Mouse (Mus musculus) heart, adult 11 months (tissue): Measurements from ENCODE around the gene Shq1.
A peak's percentile ranks its signal among the peaks of the same experiment; 100 is the strongest.

Experiments used
- DNase-seq: peaks from one replicate; pipeline ENCODE4 v3.0.0; 2022

The Shq1 gene

GRCm38 (mm10) chr6:100670880-100671344 is at the start of gene Shq1:
TSS of gene Shq1 (minus strand) at chr6:100671157.
- DNase-seq, result peak; percentile 98

GRCm38 (mm10) chr6:100720098-100720501 is 49.1 kb upstream of the Shq1 start:
- DNase-seq, result no peak

DNA sequence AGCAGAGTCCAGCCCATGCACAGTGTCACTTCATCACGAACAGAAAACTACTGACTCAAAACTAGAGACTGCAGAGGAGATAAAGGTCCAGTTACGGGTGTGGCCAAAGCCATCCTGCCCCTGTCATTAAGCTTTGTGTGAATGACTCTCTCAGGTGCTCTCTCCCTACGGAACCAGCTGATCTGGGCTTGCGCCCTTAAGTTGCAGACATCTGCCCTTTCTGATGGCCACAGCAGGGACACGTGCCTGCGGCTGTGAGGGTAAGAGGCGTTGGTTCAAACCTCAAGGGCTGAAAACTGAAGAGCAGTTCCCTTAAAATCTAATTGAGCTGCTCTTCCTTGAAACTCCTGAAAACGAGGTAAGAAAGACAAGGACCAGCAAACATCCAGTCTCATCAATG is 45.9 kb upstream of the Shq1 start:
- DNase-seq, result peak; percentile 64

- no peak for DNase-seq
Measured at GRCm38 (mm10) chr6:100716152-100716551, 45.2 kb upstream of the Shq1 start.

DNA sequence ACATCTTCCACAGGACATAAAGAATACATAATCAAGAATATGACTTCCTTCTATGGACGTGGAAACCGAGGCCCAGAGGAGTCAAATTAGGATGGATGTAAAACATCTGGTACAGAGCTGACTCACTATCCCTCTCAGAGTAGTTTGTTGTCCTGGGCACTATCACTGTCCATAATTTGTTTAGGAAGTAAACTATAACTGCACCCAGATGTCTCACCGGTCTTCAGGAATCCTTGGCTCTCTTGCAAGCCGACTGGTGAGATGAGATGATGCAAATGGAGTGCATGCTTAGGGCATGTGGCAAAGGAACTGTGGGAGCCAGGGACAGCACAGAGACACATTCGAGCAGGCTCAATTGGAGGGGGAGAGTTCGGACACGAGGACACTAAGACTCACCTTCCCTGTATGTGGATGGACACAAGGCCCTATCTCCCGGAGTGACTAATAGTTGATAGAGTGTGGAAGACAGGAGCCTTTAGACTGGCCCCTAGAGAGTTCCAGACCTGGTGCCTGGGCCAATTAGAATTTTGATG is 44.4 kb upstream of the Shq1 start:
- DNase-seq, result peak; percentile 87

DNA sequence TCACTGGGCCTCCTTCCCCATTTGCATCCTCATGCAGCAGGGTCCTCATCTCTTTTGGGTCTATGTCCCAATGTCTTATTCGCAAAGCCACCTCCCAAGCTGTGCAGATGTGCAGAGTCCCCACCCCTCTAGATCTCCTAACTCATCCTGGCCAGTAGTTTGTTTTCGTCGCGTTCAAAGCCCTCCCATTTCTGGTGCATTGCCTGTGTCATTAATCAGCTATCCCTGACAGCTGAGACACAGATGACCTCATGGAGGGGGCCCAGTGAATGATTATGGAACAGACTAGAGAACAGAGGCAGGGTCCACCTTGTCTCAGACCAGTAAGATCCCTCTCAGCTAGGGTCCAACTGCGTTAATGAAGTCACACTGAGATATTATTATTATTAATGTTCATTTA is 39.9 kb upstream of the Shq1 start:
- DNase-seq, result peak; percentile 86

- DNase-seq, result no peak
Measured at GRCm38 (mm10) chr6:100710170-100710569, 39.2 kb upstream of the Shq1 start.

- peak; percentile 97 for DNase-seq
Measured at GRCm38 (mm10) chr6:100709483-100709882, 38.5 kb upstream of the Shq1 start.

- no peak for DNase-seq
Measured at GRCm38 (mm10) chr6:100708996-100709395, 38.0 kb upstream of the Shq1 start.

DNA sequence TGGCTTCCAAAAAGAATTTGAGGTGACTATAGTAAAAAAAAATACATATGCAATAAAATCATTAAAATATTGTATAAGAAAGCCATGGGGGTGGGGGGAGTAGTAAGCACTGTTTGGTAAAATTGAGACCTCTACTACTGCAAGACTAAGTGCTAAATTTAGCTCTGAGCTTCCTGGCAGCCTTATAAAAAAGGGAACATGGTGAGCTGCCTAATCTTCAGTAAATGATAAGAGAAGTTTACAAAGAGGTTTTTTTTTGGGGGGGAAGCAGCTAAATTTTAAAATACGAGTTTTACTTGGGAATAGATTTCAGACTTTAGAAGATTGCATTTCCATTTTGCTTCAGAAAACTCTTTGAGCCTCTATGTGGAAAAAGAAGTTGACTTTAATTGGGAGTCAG is 37.3 kb upstream of the Shq1 start:
- no peak for DNase-seq

- DNase-seq, result peak; percentile 98
Measured at GRCm38 (mm10) chr6:100707557-100707956, 36.6 kb upstream of the Shq1 start.

DNA sequence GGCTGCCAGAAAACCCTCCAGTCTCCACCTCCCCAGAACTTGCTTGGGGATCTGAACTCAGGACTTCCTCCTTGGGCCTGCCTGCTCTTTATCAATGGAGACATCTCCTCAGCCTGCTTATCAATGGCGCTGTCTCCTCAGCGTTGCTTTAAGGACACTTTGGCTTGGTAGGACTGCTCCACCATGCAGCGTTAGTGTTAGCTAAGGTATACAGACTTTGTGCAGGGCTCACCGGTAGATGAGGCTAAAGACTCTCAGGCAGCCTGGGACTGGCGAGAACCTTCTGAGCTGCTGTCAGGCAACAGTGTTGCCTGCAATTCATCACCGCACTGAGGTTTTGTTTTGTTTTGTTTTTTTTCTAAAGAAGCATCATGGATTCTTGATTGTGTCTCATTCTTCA is 35.9 kb upstream of the Shq1 start:
- no peak for DNase-seq

GRCm38 (mm10) chr6:100705366-100705811 is 34.4 kb upstream of the Shq1 start:
- no peak for DNase-seq

- DNase-seq, result peak; percentile 97
Measured at GRCm38 (mm10) chr6:100704574-100705365, 33.8 kb upstream of the Shq1 start, which contains the start of gene Gxylt2. TSS of gene Gxylt2 (plus strand) at chr6:100704734.

DNA sequence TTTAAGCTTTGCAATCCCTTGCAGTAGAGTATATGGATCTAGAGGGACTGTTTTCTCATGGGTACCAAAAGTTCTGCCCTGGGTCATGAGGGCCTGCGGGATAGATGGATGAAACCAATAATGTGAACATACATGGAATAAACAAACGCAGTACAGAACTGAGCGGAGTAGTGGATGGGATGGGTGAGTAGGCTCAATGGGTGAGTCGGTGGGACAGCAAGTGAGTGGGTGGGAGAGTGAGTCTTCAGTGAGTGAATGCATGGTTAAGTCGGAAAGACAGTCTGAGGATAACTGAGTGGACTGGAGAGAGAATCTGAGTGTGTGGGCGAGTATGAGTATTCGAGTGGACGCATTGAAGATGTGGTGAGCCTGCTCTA is 33.2 kb upstream of the Shq1 start:
- no peak for DNase-seq

DNA sequence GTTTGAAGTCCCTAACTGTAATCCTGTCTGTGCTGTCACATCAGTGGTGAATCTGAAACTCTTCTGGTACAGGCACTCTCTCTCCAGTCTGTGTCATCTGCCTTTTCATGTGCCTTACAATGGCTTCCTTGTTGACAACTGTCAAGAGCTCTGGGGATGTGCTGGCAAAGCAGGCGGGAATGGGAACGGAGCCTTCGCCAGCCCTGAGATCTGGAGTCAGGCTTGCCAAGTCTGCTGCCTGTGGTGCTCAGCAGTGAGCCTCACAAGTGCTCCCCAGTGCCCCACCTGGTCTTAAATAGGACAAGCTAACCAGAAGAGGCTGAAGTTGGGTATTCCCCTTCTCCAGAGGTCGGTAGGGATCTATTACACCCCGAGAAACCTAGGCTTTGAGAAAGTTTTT is 29.8 kb upstream of the Shq1 start:
- peak; percentile 74 for DNase-seq

DNA sequence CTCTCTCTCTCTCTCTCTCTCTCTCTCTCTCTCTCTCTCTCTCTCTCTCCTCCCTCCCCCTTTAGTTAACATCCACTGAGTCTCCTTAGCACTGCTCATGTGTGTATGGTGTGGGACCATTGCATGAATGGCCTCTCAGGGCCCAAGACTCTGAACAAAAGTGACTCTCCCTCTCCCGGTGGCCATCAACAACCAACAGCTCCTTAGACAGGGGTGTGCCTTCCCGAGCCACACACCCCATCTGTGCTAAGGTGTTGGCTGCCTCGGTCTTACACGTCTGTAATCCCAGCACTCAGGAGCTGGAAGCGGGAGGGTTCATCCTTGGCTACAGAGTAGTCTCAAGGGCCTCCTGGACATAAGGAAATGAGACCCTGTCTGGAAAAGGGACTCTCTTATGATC is 29.0 kb upstream of the Shq1 start:
- peak; percentile 79 for DNase-seq

GRCm38 (mm10) chr6:100686341-100686740 is 15.4 kb upstream of the Shq1 start:
- DNase-seq, result peak; percentile 74

DNA sequence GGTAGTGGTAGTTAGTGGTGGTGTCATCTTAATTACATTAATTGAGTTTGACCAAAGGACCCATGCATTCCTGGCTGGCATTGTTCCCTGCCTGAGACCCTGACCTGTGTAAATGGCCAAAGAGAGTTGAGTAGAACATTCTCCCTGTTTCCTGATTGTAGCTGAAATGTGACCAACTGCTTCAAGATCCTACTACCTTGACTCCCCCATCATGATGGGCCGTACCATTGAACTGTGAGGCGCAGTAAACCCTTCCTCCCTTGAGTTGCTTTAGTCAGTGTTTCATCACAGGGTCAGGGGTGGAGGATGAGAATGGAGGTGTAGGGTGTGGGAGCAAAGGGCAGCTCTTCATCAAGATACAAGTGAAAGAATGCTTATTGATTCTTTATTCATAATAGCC is 7.7 kb upstream of the Shq1 start:
- DNase-seq, result peak; percentile 70

GRCm38 (mm10) chr6:100676461-100676860 is 5.5 kb upstream of the Shq1 start:
- no peak for DNase-seq

GRCm38 (mm10) chr6:100674974-100675373 is 4.0 kb upstream of the Shq1 start:
- DNase-seq, result peak; percentile 52

- DNase-seq, result peak; percentile 45
Measured at GRCm38 (mm10) chr6:100671401-100671800, 444 bp upstream of the Shq1 start.

DNA sequence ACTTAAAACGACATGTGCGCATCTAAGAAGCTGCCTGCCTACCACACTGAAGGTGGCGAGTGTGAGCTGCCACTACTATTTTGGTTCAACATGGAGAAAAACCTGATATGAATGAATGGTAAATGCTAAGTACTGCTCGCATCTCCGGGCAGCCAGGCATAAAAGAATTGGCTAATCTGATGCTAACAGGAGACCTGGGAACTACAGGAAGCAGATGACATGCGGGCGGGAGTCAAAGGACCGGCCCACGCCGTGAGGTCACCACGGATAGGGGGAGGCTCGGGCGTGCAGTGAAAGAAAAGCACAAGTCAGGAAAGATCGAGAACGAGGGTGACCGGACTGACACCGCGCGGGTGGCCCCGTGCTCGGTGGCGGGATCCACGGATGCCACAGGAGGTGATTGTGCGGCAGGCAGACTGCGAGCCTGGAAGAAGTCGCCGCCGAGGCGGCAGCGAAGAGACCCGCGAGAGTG is 551 bp downstream of the Shq1 start:
- DNase-seq, result peak; percentile 96

- peak; percentile 62 for DNase-seq
Measured at GRCm38 (mm10) chr6:100668858-100669257, 2.1 kb downstream of the Shq1 start.
